Mouse (Mus musculus) E14TG2a.4 (cell line): ENCODE measurements around the gene Erfe.

Experiments used
- CTCF ChIP-seq: conservative IDR thresholded peaks from 2 replicates; pipeline ENCODE4 v1.5.1; 2014; ENCODE audit warnings: low read length
- POU5F1 ChIP-seq: IDR thresholded peaks from 2 replicates; pipeline ENCODE4 v1.6.1; 2014; ENCODE audit warnings: low read length, borderline replicate concordance

DNA sequence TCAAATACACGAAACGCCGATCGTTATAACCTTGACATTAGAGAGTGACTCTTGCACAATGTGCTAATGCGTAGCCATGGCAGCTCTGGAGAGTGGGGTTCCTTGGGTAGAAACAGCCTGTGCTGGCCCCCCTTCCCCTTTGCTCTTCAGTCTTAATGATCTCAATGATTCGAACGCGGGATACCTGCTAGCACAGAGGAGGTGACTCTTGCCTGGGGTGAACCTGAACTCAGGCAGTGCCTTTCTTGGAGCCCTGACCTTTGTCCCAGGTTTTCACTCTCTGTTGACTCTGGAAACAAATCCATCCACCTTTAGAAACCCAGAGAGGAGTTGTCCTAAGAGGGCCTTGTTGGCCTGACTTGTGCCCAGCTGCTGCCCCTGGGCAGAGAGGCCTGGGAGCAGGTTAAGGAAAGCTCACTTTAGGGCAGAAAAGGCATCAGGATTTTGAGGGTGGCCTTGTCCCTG, 54.4 kb downstream of the Erfe start:
- TF ChIP-seq CTCF (no peak), POU5F1 (no peak)
